Mouse (Mus musculus) embryonic facial prominence, embryonic 10.5 days (tissue): Measurements from ENCODE around the gene Gm1604a. TPM values are rescaled to one million over a fixed set of nuclear protein-coding genes. Genes with fewer than 3 reads are reported as not detected.
"Not testable (repeated sequence)": the region's sequence is repeated elsewhere in the genome, so short reads cannot be mapped to it uniquely, and the experiment has no call there.

ENCODE experiments used
- DNase-seq: peaks from one replicate; pipeline ENCODE4 v3.0.0-alpha.2; 2017; ENCODE audit warnings: low spot score
- H3K27ac ChIP-seq: fragments of 300-500 bp; sonication (generic); replicated peaks from 2 replicates; pipeline ENCODE4 v1.5.1; 2016; ENCODE audit warnings: mild to moderate bottlenecking
- H3K27me3 ChIP-seq: fragments of 300-500 bp; sonication (generic); replicated peaks from 2 replicates; pipeline ENCODE4 v1.6.1; 2016; ENCODE audit warnings: low read depth, mild to moderate bottlenecking; ENCODE audit not compliant: poor library complexity, severe bottlenecking
- H3K36me3 ChIP-seq: fragments of 300-500 bp; sonication (generic); replicated peaks from 2 replicates; pipeline ENCODE4 v1.6.1; 2016; ENCODE audit warnings: mild to moderate bottlenecking, moderate library complexity
- H3K4me1 ChIP-seq: fragments of 300-500 bp; sonication (generic); 2 replicates; pipeline ENCODE4 v1.6.1; 2016
- H3K4me3 ChIP-seq: fragments of 300-500 bp; sonication (generic); 2 replicates; pipeline ENCODE4 v1.5.1; 2016; ENCODE audit warnings: mild to moderate bottlenecking, moderate library complexity
- H3K9me3 ChIP-seq: fragments of 300-500 bp; sonication (generic); 2 replicates; pipeline ENCODE4 v1.6.1; 2016; ENCODE audit warnings: mild to moderate bottlenecking
- WGBS: fragments of 180-500 bp; shearing (Covaris S2); methylation state at CpG from one replicate; pipeline ENCODE4 v1.1.7; 2016; 5-methylcytosine and 5-hydroxymethylcytosine counted together
- polyA plus RNA-seq: library from polyadenylated mRNA; unstranded; fragments of >200 nt; fragmentation: Nextera tagmentation; extraction: Ambion mirVana; gene quantifications from 2 replicates; pipeline ENCODE4 v1.2.1, GENCODE M21; 2016

Gene Gm1604a
- polyA plus RNA-seq, 1 experiment from 2014 or later = not detected

GRCm38 (mm10) chr17:7009440-7009839 is 15.9 kb upstream of the Gm1604a start:
- H3K4me1 ChIP-seq, H3K36me3 ChIP-seq, H3K9me3 ChIP-seq, H3K27me3 ChIP-seq, H3K4me3 ChIP-seq, H3K27ac ChIP-seq, DNase-seq: not testable (repeated sequence)
- no CpG with 5 or more reads among the region's 7 CpGs for WGBS

- not testable (repeated sequence) for H3K27ac ChIP-seq, H3K4me3 ChIP-seq, H3K9me3 ChIP-seq, H3K4me1 ChIP-seq, H3K36me3 ChIP-seq, DNase-seq, H3K27me3 ChIP-seq
- 70% methylated on average over 7 of the region's 9 CpGs for WGBS
Measured at GRCm38 (mm10) chr17:7009901-7010300, 15.5 kb upstream of the Gm1604a start.

GRCm38 (mm10) chr17:7014190-7014589 is 11.2 kb upstream of the Gm1604a start:
- not testable (repeated sequence) for DNase-seq, H3K27ac ChIP-seq, H3K9me3 ChIP-seq, H3K4me1 ChIP-seq, H3K4me3 ChIP-seq, H3K36me3 ChIP-seq, H3K27me3 ChIP-seq
- WGBS = no CpG with 5 or more reads among the region's 1 CpGs

GRCm38 (mm10) chr17:7025764-7026346 is 487 bp downstream of the Gm1604a start:
- not testable (repeated sequence) for H3K9me3 ChIP-seq, H3K36me3 ChIP-seq, DNase-seq, H3K4me3 ChIP-seq, H3K27me3 ChIP-seq, H3K27ac ChIP-seq, H3K4me1 ChIP-seq
- WGBS = 55% methylated on average over 3 of the region's 14 CpGs

- not testable (repeated sequence) for H3K27ac ChIP-seq, H3K27me3 ChIP-seq, DNase-seq, H3K9me3 ChIP-seq, H3K36me3 ChIP-seq, H3K4me1 ChIP-seq, H3K4me3 ChIP-seq
- 69% methylated on average over 7 of the region's 7 CpGs for WGBS
Measured at GRCm38 (mm10) chr17:7030204-7030603, 4.8 kb downstream of the Gm1604a start.

- WGBS = 63% methylated on average over 3 of the region's 6 CpGs
- not testable (repeated sequence) for H3K27ac ChIP-seq, H3K4me1 ChIP-seq, H3K27me3 ChIP-seq, H3K4me3 ChIP-seq, DNase-seq, H3K9me3 ChIP-seq, H3K36me3 ChIP-seq
Measured at GRCm38 (mm10) chr17:7030622-7031174, 5.3 kb downstream of the Gm1604a start.

- WGBS = 62% methylated on average over 3 of the region's 17 CpGs
- H3K4me1 ChIP-seq, H3K9me3 ChIP-seq, DNase-seq, H3K27me3 ChIP-seq, H3K27ac ChIP-seq, H3K36me3 ChIP-seq, H3K4me3 ChIP-seq: not testable (repeated sequence)
Measured at GRCm38 (mm10) chr17:7033192-7034166, 8.1 kb downstream of the Gm1604a start.

GRCm38 (mm10) chr17:7068997-7069539 is 43.7 kb downstream of the Gm1604a start:
- 70% methylated on average over 2 of the region's 4 CpGs for WGBS
- H3K27ac ChIP-seq, H3K4me1 ChIP-seq: not testable (repeated sequence)

GRCm38 (mm10) chr17:7069561-7070240 is 44.3 kb downstream of the Gm1604a start:
- H3K27ac ChIP-seq, H3K9me3 ChIP-seq, H3K4me1 ChIP-seq, H3K36me3 ChIP-seq, H3K27me3 ChIP-seq, H3K4me3 ChIP-seq, DNase-seq: not testable (repeated sequence)
- 84% methylated on average over 6 of the region's 7 CpGs for WGBS

More at GRCm38 (mm10) chr17:7068997-7069539, 43.7 kb downstream of the Gm1604a start:
- not testable (repeated sequence) for H3K36me3 ChIP-seq, H3K9me3 ChIP-seq, H3K4me3 ChIP-seq, DNase-seq, H3K27me3 ChIP-seq

- DNase-seq = peak; percentile 43
- not testable (repeated sequence) for H3K9me3 ChIP-seq, H3K4me1 ChIP-seq, H3K27ac ChIP-seq, H3K27me3 ChIP-seq, H3K4me3 ChIP-seq, H3K36me3 ChIP-seq
- WGBS = 47% methylated on average over 3 of the region's 3 CpGs
Measured at GRCm38 (mm10) chr17:7074494-7074893, 49.1 kb downstream of the Gm1604a start.

GRCm38 (mm10) chr17:7075519-7075918 is 50.2 kb downstream of the Gm1604a start:
- H3K27ac ChIP-seq, H3K36me3 ChIP-seq, H3K27me3 ChIP-seq, DNase-seq, H3K4me3 ChIP-seq, H3K4me1 ChIP-seq, H3K9me3 ChIP-seq: not testable (repeated sequence)
- whole genome bisulfite sequencing = 82% methylated on average over 5 of the region's 6 CpGs

GRCm38 (mm10) chr17:7079558-7079957 is 54.2 kb downstream of the Gm1604a start:
- not testable (repeated sequence) for DNase-seq, H3K4me3 ChIP-seq, H3K9me3 ChIP-seq, H3K27ac ChIP-seq, H3K4me1 ChIP-seq, H3K36me3 ChIP-seq, H3K27me3 ChIP-seq
- 8% methylated on average over 2 of the region's 4 CpGs for WGBS
